Mouse (Mus musculus) olfactory bulb, adult 2 months (tissue): ENCODE measurements around the gene Cdh4.

Experiments
- CTCF ChIP-seq: fragments of 200-500 bp; IDR thresholded peaks from 2 replicates; pipeline ENCODE4 v1.5.1; 2012; ENCODE audit warnings: low read depth, mild to moderate bottlenecking, low read length, moderate library complexity; ENCODE audit not compliant: insufficient read depth
- POLR2A ChIP-seq: fragments of 200-500 bp; IDR thresholded peaks from 2 replicates; pipeline ENCODE4 v1.6.1; 2012; ENCODE audit warnings: mild to moderate bottlenecking, low read depth, low read length, moderate library complexity; ENCODE audit not compliant: insufficient read depth

DNA sequence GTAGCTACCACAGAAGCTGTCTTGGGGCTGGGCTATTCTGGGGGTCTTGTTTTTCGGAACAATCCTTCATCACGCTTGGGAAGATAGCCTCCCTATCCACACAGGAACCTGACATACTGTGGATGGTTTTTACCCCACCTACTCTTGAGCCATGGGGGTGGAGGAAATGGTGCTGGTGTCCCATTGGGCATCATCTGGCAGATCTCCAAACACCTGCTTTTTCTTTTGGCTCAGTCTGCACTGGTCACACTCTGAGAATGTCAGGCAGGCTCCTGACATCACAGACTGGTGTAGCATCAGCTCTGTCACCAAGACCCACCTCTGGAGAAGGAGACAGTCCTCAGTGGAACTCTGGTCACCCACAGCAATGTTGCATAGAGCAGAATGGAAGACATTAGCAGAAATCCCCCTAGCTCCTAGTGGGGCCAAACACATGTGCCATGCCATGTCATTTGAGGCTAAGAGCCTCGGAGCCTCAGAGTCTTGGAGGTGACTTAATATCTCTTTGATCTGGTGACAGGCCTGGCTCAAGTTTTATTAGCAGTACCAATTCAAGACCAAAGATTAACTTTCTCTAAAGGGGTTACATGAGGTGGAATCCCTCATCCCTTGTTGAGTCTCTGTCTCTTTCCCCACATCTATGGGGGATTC lies 95.7 kb downstream of the Cdh4 start:
- TF ChIP-seq CTCF (no peak), POLR2A (no peak)
